Mouse (Mus musculus) E14TG2a.4 (cell line): ENCODE measurements around the gene Atp7b.
A peak's percentile ranks its signal among the peaks of the same experiment; 100 is the strongest.

Experiments used
- CTCF ChIP-seq: conservative IDR thresholded peaks from 2 replicates; pipeline ENCODE4 v1.5.1; 2014; ENCODE audit warnings: low read length
- NANOG ChIP-seq: IDR thresholded peaks from 2 replicates; pipeline ENCODE4 v1.6.1; 2014; ENCODE audit warnings: borderline replicate concordance, low read length, mixed read lengths
- POU5F1 ChIP-seq: IDR thresholded peaks from 2 replicates; pipeline ENCODE4 v1.6.1; 2014; ENCODE audit warnings: low read length, borderline replicate concordance

- TF ChIP-seq CTCF (0 out of 2 replicates have a peak, but pooled peaks have one; percentile 11), POU5F1 (no peak), NANOG (no peak)
Observed at GRCm38 (mm10) chr8:22028973-22029372, 31.1 kb downstream of the Atp7b start.
